Mouse (Mus musculus) intestine, embryonic 14.5 days (tissue): ENCODE measurements around the gene Prdx5. TPM values are rescaled to one million over a fixed set of nuclear protein-coding genes. Genes with fewer than 3 reads are reported as not detected.

ENCODE experiments used
- ATAC-seq: fragments of 200-750 bp; cut with Nextera tagmentation; replicated peaks from 2 replicates; pipeline ENCODE4 v1.8.0; 2017; ENCODE audit warnings: low read depth, moderate number of reproducible peaks, moderate TSS enrichment, moderate library complexity; ENCODE audit not compliant: low FRiP score, low TSS enrichment
- DNase-seq: peaks from one replicate; pipeline ENCODE4 v3.0.0-alpha.2; 2018; ENCODE audit warnings: low spot score
- H3K27ac ChIP-seq: fragments of 300-500 bp; sonication (generic); 2 replicates; pipeline ENCODE4 v1.5.1; 2014; ENCODE audit warnings: low read depth, mild to moderate bottlenecking, control low read depth
- H3K27me3 ChIP-seq: fragments of 300-500 bp; sonication (generic); replicated peaks from 2 replicates; pipeline ENCODE4 v1.6.1; 2014; ENCODE audit warnings: low read length, control low read depth; ENCODE audit not compliant: control insufficient read depth, insufficient read depth
- H3K36me3 ChIP-seq: fragments of 300-500 bp; sonication (generic); 2 replicates; pipeline ENCODE4 v1.6.1; 2014; ENCODE audit warnings: low read length, control low read depth; ENCODE audit not compliant: control insufficient read depth, insufficient read depth
- H3K4me1 ChIP-seq: fragments of 300-500 bp; sonication (generic); replicated peaks from 2 replicates; pipeline ENCODE4 v1.6.1; 2014; ENCODE audit warnings: low read length, control low read depth, mixed read lengths; ENCODE audit not compliant: control insufficient read depth, insufficient read depth
- H3K4me2 ChIP-seq: fragments of 300-500 bp; sonication (generic); 2 replicates; pipeline ENCODE4 v1.6.1; 2014; ENCODE audit warnings: low read length
- H3K4me3 ChIP-seq: fragments of 300-500 bp; sonication (generic); 2 replicates; pipeline ENCODE4 v1.5.1; 2014; ENCODE audit warnings: low read depth, low read length, control low read depth, mixed read lengths
- H3K9ac ChIP-seq: fragments of 300-500 bp; sonication (generic); 2 replicates; pipeline ENCODE4 v1.6.1; 2014; ENCODE audit warnings: mild to moderate bottlenecking, low read length
- H3K9me3 ChIP-seq: fragments of 300-500 bp; sonication (generic); 2 replicates; pipeline ENCODE4 v1.6.1; 2016; ENCODE audit warnings: low read length, control low read depth; ENCODE audit not compliant: control insufficient read depth
- WGBS: fragments of 180-500 bp; shearing (Covaris S2); extraction: QIAGEN DNeasy Blood & Tissue Kit; methylation state at CpG from one replicate; pipeline ENCODE4 v1.1.7; 2014; 5-methylcytosine and 5-hydroxymethylcytosine counted together
- polyA plus RNA-seq: library from polyadenylated mRNA; unstranded; fragments of >200 nt; fragmentation: Nextera tagmentation; extraction: Ambion mirVana; gene quantifications from 2 replicates; pipeline ENCODE4 v1.2.1, GENCODE M21; 2014

The Prdx5 gene
- polyA plus RNA-seq, 1 experiment from 2014 or later = 139 TPM

GRCm38 (mm10) chr19:6892512-6892911 lies 17.4 kb downstream of the Prdx5 start:
- H3K9ac ChIP-seq = no peak overlapping the region
- H3K4me3 ChIP-seq = no peak overlapping the region
- H3K27ac ChIP-seq = no peak overlapping the region
- H3K4me1 ChIP-seq = no peaks in the 10 kb centered on the region
- no peak overlapping the region for H3K4me2 ChIP-seq
- DNase-seq (no peak), ATAC-seq (no peak)
- H3K36me3 ChIP-seq = no peaks in the 10 kb centered on the region
- 0 out of 2 replicates have a peak, but pooled peaks cover 2% of the 10 kb centered on the region for H3K9me3 ChIP-seq
- 49% methylated on average over 4 of the region's 4 CpGs for WGBS
- H3K27me3 ChIP-seq = no peaks in the 10 kb centered on the region

GRCm38 (mm10) chr19:6877965-6878364 lies 31.9 kb downstream of the Prdx5 start:
- H3K9ac ChIP-seq = no peak overlapping the region
- no peaks in the 10 kb centered on the region for H3K4me1 ChIP-seq
- H3K9me3 ChIP-seq = peaks cover 4% of the 10 kb centered on the region; the same call in 1 of the 2 replicates
- WGBS = 89% methylated on average over 4 of the region's 4 CpGs
- no peak overlapping the region for H3K4me2 ChIP-seq
- DNase-seq = no peak
- H3K27me3 ChIP-seq = no peaks in the 10 kb centered on the region
- H3K27ac ChIP-seq = no peak overlapping the region
- ATAC-seq = no peak
- no peaks in the 10 kb centered on the region for H3K36me3 ChIP-seq
- H3K4me3 ChIP-seq = no peak overlapping the region

- H3K4me2 ChIP-seq = no peak overlapping the region
- no peak overlapping the region for H3K4me3 ChIP-seq
- H3K9ac ChIP-seq = no peak overlapping the region
- no peak for ATAC-seq
- H3K36me3 ChIP-seq = no peaks in the 10 kb centered on the region
- no peaks in the 10 kb centered on the region for H3K27me3 ChIP-seq
- no peak overlapping the region for H3K27ac ChIP-seq
- DNase-seq = no peak
- H3K4me1 ChIP-seq = no peaks in the 10 kb centered on the region
- peaks cover 4% of the 10 kb centered on the region; the same call in 1 of the 2 replicates for H3K9me3 ChIP-seq
Measured at GRCm38 (mm10) chr19:6876799-6877198, 33.1 kb downstream of the Prdx5 start.

GRCm38 (mm10) chr19:6875834-6876233 lies 34.1 kb downstream of the Prdx5 start:
- ATAC-seq (no peak), DNase-seq (no peak)
- no peak overlapping the region for H3K9ac ChIP-seq
- H3K4me2 ChIP-seq = no peak overlapping the region
- 85% methylated on average over 6 of the region's 6 CpGs for WGBS
- no peak overlapping the region for H3K4me3 ChIP-seq
- H3K27me3 ChIP-seq = no peaks in the 10 kb centered on the region
- peaks cover 4% of the 10 kb centered on the region; the same call in 1 of the 2 replicates for H3K9me3 ChIP-seq
- H3K36me3 ChIP-seq = no peaks in the 10 kb centered on the region
- no peak overlapping the region for H3K27ac ChIP-seq
- no peaks in the 10 kb centered on the region for H3K4me1 ChIP-seq

- Histone ChIP-seq H3K4me3 (no peak overlapping the region), H3K27me3 (no peaks in the 10 kb centered on the region), H3K27ac (no peak overlapping the region), H3K4me1 (no peaks in the 10 kb centered on the region), H3K36me3 (no peaks in the 10 kb centered on the region), H3K9me3 (no peaks in the 10 kb centered on the region), H3K9ac (no peak overlapping the region), H3K4me2 (no peak overlapping the region)
- 88% methylated on average over 1 of the region's 1 CpGs for WGBS
- no peak for ATAC-seq
- no peak for DNase-seq
Measured at GRCm38 (mm10) chr19:6874257-6874656, 35.6 kb downstream of the Prdx5 start.

- Histone ChIP-seq H3K36me3 (no peaks in the 10 kb centered on the region), H3K4me1 (no peaks in the 10 kb centered on the region), H3K9ac (no peak overlapping the region), H3K4me3 (no peak overlapping the region), H3K27ac (no peak overlapping the region), H3K27me3 (no peaks in the 10 kb centered on the region), H3K9me3 (no peaks in the 10 kb centered on the region), H3K4me2 (no peak overlapping the region)
- 67% methylated on average over 3 of the region's 3 CpGs for WGBS
- no peak for DNase-seq
- no peak for ATAC-seq
Measured at GRCm38 (mm10) chr19:6872701-6873100, 37.2 kb downstream of the Prdx5 start.

- Histone ChIP-seq H3K4me2 (no peak overlapping the region), H3K4me1 (no peaks in the 10 kb centered on the region), H3K27me3 (no peaks in the 10 kb centered on the region), H3K9ac (no peak overlapping the region), H3K27ac (no peak overlapping the region), H3K4me3 (no peak overlapping the region), H3K36me3 (no peaks in the 10 kb centered on the region), H3K9me3 (no peaks in the 10 kb centered on the region)
- DNase-seq (no peak), ATAC-seq (0 out of 2 replicates have a peak, but pooled peaks have one; percentile 23)
- WGBS = 68% methylated on average over 5 of the region's 5 CpGs
Measured at GRCm38 (mm10) chr19:6871574-6872271, 38.2 kb downstream of the Prdx5 start.

- ATAC-seq (no peak), DNase-seq (peak; percentile 69)
- Histone ChIP-seq H3K27ac (no peak overlapping the region; the same call in 1 of the 2 replicates), H3K9ac (no peak overlapping the region), H3K36me3 (no peaks in the 10 kb centered on the region), H3K27me3 (no peaks in the 10 kb centered on the region), H3K9me3 (no peaks in the 10 kb centered on the region), H3K4me3 (peak overlapping the region; percentile 17; the same call in 1 of the 2 replicates), H3K4me1 (no peaks in the 10 kb centered on the region), H3K4me2 (peak overlapping the region; percentile 45)
- 1% methylated on average over 5 of the region's 5 CpGs for WGBS
Measured at GRCm38 (mm10) chr19:6869355-6869754, 40.6 kb downstream of the Prdx5 start.

GRCm38 (mm10) chr19:6861451-6861850 lies 48.5 kb downstream of the Prdx5 start:
- WGBS = 87% methylated on average over 4 of the region's 4 CpGs

More at GRCm38 (mm10) chr19:6861451-6861850, 48.5 kb downstream of the Prdx5 start:
- H3K27ac ChIP-seq = no peak overlapping the region
- H3K4me1 ChIP-seq = no peaks in the 10 kb centered on the region
- DNase-seq (no peak), ATAC-seq (no peak)
- H3K27me3 ChIP-seq = no peaks in the 10 kb centered on the region
- H3K9ac ChIP-seq = no peak overlapping the region
- H3K9me3 ChIP-seq = no peaks in the 10 kb centered on the region
- no peak overlapping the region for H3K4me3 ChIP-seq
- no peaks in the 10 kb centered on the region for H3K36me3 ChIP-seq
- no peak overlapping the region for H3K4me2 ChIP-seq
